Mouse (Mus musculus): Measurements from ENCODE around the gene Cfap74. TPM values are rescaled to one million over a fixed set of nuclear protein-coding genes. Genes with fewer than 3 reads are reported as not detected.

Cfap74 gene
- total RNA-seq (2014; fragmentation: Nextera tagmentation) (not detected in 2 replicates), total RNA-seq (2017) (0.06 and 0.11 TPM in 2 replicates), polyA plus RNA-seq (2012) (not detected in 2 replicates)

GRCm38 (mm10) chr4:155409058-155409776 lies at the start of gene Cfap74:
Gene Cfap74 (plus strand): TSS chr4:155409190.
- ATAC-seq (ENCODE audit: extremely low read depth, insufficient number of reproducible peaks, low FRiP score, poor library complexity, severe bottlenecking), result no peak

GRCm38 (mm10) chr4:155359560-155360464 lies 49.2 kb upstream of the Cfap74 start:
- no peak for DNase-seq (ENCODE audit: low spot score)
- peaks cover 7% of the 10 kb centered on the region for H3K9me3 ChIP-seq (replicated peaks)
- no peaks in the 10 kb centered on the region for H3K4me1 ChIP-seq (ENCODE audit: insufficient read depth, low read depth, low read length)
- no peak overlapping the region for H3K4me3 ChIP-seq (ENCODE audit: low read depth, low read length)
- no peaks in the 10 kb centered on the region for H3K36me3 ChIP-seq (replicated peaks)
- H3K27me3 ChIP-seq (ENCODE audit: insufficient read depth, low read length), result peaks cover 8% of the 10 kb centered on the region; the same call in 1 of the 2 replicates
- TF ChIP-seq CTCF (IDR thresholded peaks at IDR 0.05; ENCODE audit: low read depth, low read length) (no peak), TAL1 (conservative IDR thresholded peaks at IDR 0.05; ENCODE audit: low read depth, low read length) (no peak), GATA1 (IDR thresholded peaks at IDR 0.05; ENCODE audit: borderline replicate concordance, low read length) (no peak), GATA2 (IDR thresholded peaks at IDR 0.05; ENCODE audit: borderline replicate concordance, low read depth, low read length) (no peak), POLR2AphosphoS5 (IDR thresholded peaks at IDR 0.05; ENCODE audit: insufficient replicate concordance, low read depth, low read length) (no peak)
- no peak for ATAC-seq (ENCODE audit: extremely low read depth, insufficient number of reproducible peaks, low FRiP score, poor library complexity, severe bottlenecking)

More at GRCm38 (mm10) chr4:155409058-155409776, at the start of gene Cfap74:
- H3K9me3 ChIP-seq (replicated peaks), result no peaks in the 10 kb centered on the region
- TF ChIP-seq CTCF (IDR thresholded peaks at IDR 0.05; ENCODE audit: low read depth, low read length) (no peak), POLR2AphosphoS5 (IDR thresholded peaks at IDR 0.05; ENCODE audit: insufficient replicate concordance, low read depth, low read length) (no peak), GATA1 (IDR thresholded peaks at IDR 0.05; ENCODE audit: borderline replicate concordance, low read length) (no peak), TAL1 (conservative IDR thresholded peaks at IDR 0.05; ENCODE audit: low read depth, low read length) (no peak), GATA2 (IDR thresholded peaks at IDR 0.05; ENCODE audit: borderline replicate concordance, low read depth, low read length) (no peak)
- H3K36me3 ChIP-seq (replicated peaks), result no peaks in the 10 kb centered on the region
- no peaks in the 10 kb centered on the region for H3K4me1 ChIP-seq (ENCODE audit: insufficient read depth, low read depth, low read length)
- no peak within 1 kb of the TSS for H3K4me3 ChIP-seq (ENCODE audit: low read depth, low read length)
- no peak for DNase-seq (ENCODE audit: low spot score)
- H3K27me3 ChIP-seq (ENCODE audit: insufficient read depth, low read length), result peaks cover 13% of the 10 kb centered on the region

- ATAC-seq (ENCODE audit: extremely low read depth, insufficient number of reproducible peaks, low FRiP score, poor library complexity, severe bottlenecking) (no peak), DNase-seq (ENCODE audit: low spot score) (no peak)
- peaks cover 8% of the 10 kb centered on the region; the same call in 1 of the 2 replicates for H3K27me3 ChIP-seq (ENCODE audit: insufficient read depth, low read length)
Observed at GRCm38 (mm10) chr4:155360856-155361255, 48.1 kb upstream of the Cfap74 start.

GRCm38 (mm10) chr4:155361303-155361791 lies 47.6 kb upstream of the Cfap74 start, which contains the start of gene Prkcz:
Gene Prkcz (minus strand): TSS chr4:155361361.
- peaks cover 7% of the 10 kb centered on the region for H3K9me3 ChIP-seq (replicated peaks)
- TF ChIP-seq TAL1 (conservative IDR thresholded peaks at IDR 0.05; ENCODE audit: low read depth, low read length) (no peak), CTCF (IDR thresholded peaks at IDR 0.05; ENCODE audit: low read depth, low read length) (no peak), POLR2AphosphoS5 (IDR thresholded peaks at IDR 0.05; ENCODE audit: insufficient replicate concordance, low read depth, low read length) (no peak), GATA1 (IDR thresholded peaks at IDR 0.05; ENCODE audit: borderline replicate concordance, low read length) (no peak), GATA2 (IDR thresholded peaks at IDR 0.05; ENCODE audit: borderline replicate concordance, low read depth, low read length) (no peak)
- DNase-seq (ENCODE audit: low spot score) (no peak), ATAC-seq (ENCODE audit: extremely low read depth, insufficient number of reproducible peaks, low FRiP score, poor library complexity, severe bottlenecking) (no peak)
- peaks cover 8% of the 10 kb centered on the region; the same call in 1 of the 2 replicates for H3K27me3 ChIP-seq (ENCODE audit: insufficient read depth, low read length)
- no peak within 1 kb of the TSS for H3K4me3 ChIP-seq (ENCODE audit: low read depth, low read length)
- H3K4me1 ChIP-seq (ENCODE audit: insufficient read depth, low read depth, low read length), result no peaks in the 10 kb centered on the region
- H3K36me3 ChIP-seq (replicated peaks), result no peaks in the 10 kb centered on the region

More at GRCm38 (mm10) chr4:155360856-155361255, 48.1 kb upstream of the Cfap74 start:
- Histone ChIP-seq H3K9me3 (replicated peaks) (peaks cover 7% of the 10 kb centered on the region), H3K4me3 (ENCODE audit: low read depth, low read length) (no peak overlapping the region), H3K4me1 (ENCODE audit: insufficient read depth, low read depth, low read length) (no peaks in the 10 kb centered on the region), H3K36me3 (replicated peaks) (no peaks in the 10 kb centered on the region)
- TF ChIP-seq GATA2 (IDR thresholded peaks at IDR 0.05; ENCODE audit: borderline replicate concordance, low read depth, low read length) (no peak), TAL1 (conservative IDR thresholded peaks at IDR 0.05; ENCODE audit: low read depth, low read length) (no peak), POLR2AphosphoS5 (IDR thresholded peaks at IDR 0.05; ENCODE audit: insufficient replicate concordance, low read depth, low read length) (no peak), CTCF (IDR thresholded peaks at IDR 0.05; ENCODE audit: low read depth, low read length) (no peak), GATA1 (IDR thresholded peaks at IDR 0.05; ENCODE audit: borderline replicate concordance, low read length) (no peak)

GRCm38 (mm10) chr4:155362443-155362842 lies 46.5 kb upstream of the Cfap74 start:
- ATAC-seq (ENCODE audit: extremely low read depth, insufficient number of reproducible peaks, low FRiP score, poor library complexity, severe bottlenecking) (no peak), DNase-seq (ENCODE audit: low spot score) (no peak)
- Histone ChIP-seq H3K4me1 (ENCODE audit: insufficient read depth, low read depth, low read length) (no peaks in the 10 kb centered on the region), H3K36me3 (replicated peaks) (no peaks in the 10 kb centered on the region), H3K27me3 (ENCODE audit: insufficient read depth, low read length) (peaks cover 8% of the 10 kb centered on the region; the same call in 1 of the 2 replicates), H3K9me3 (replicated peaks) (peaks cover 7% of the 10 kb centered on the region), H3K4me3 (ENCODE audit: low read depth, low read length) (no peak overlapping the region)
- no peak for TF ChIP-seq GATA1 (IDR thresholded peaks at IDR 0.05; ENCODE audit: borderline replicate concordance, low read length)
- no peak for TF ChIP-seq GATA2 (IDR thresholded peaks at IDR 0.05; ENCODE audit: borderline replicate concordance, low read depth, low read length)
- no peak for TF ChIP-seq TAL1 (conservative IDR thresholded peaks at IDR 0.05; ENCODE audit: low read depth, low read length)
- TF ChIP-seq CTCF (IDR thresholded peaks at IDR 0.05; ENCODE audit: low read depth, low read length), result no peak
- no peak for TF ChIP-seq POLR2AphosphoS5 (IDR thresholded peaks at IDR 0.05; ENCODE audit: insufficient replicate concordance, low read depth, low read length)
